Mouse (Mus musculus): Measurements from ENCODE around the gene Pdzk1ip1. TPM values are rescaled to one million over a fixed set of nuclear protein-coding genes. Genes with fewer than 3 reads are reported as not detected.

The Pdzk1ip1 gene
- total RNA-seq, 2 experiments from 2014 or later: 0.71 to 1.1 TPM

GRCm38 (mm10) chr4:115063518-115064239 lies 24.8 kb upstream of the Pdzk1ip1 start:
- DNase-seq (ENCODE audit: low spot score in 2 of 2): no peak
- intact Hi-C loops (cut with DNase I): no loop called here

GRCm38 (mm10) chr4:115071668-115072067 lies 16.8 kb upstream of the Pdzk1ip1 start:
- DNase-seq (ENCODE audit: low spot score in 2 of 2): no peak
- intact Hi-C loops (cut with DNase I): no loop called here

GRCm38 (mm10) chr4:115074789-115075188 lies 13.7 kb upstream of the Pdzk1ip1 start:
- intact Hi-C loops (cut with DNase I): no loop called here

GRCm38 (mm10) chr4:115075204-115075915 lies 13.1 kb upstream of the Pdzk1ip1 start:
- intact Hi-C loops (cut with DNase I): no loop called here
- DNase-seq (ENCODE audit: low spot score in 2 of 2): no peak

More at GRCm38 (mm10) chr4:115074789-115075188, 13.7 kb upstream of the Pdzk1ip1 start:
- DNase-seq (ENCODE audit: low spot score in 2 of 2): no peak

- no peak for DNase-seq (ENCODE audit: low spot score in 2 of 2)
- intact Hi-C loops (cut with DNase I): no loop called here
These were observed 9.4 kb upstream of the Pdzk1ip1 start for GRCm38 (mm10) chr4:115078892-115079820.

- intact Hi-C loops (cut with DNase I): no loop called here
- no peak for DNase-seq (ENCODE audit: low spot score in 2 of 2)
These were observed 8.6 kb upstream of the Pdzk1ip1 start for GRCm38 (mm10) chr4:115079821-115080349.

- intact Hi-C loops (cut with DNase I): no loop called here
- DNase-seq (ENCODE audit: low spot score in 2 of 2): no peak
These were observed 5.5 kb upstream of the Pdzk1ip1 start for GRCm38 (mm10) chr4:115083031-115083430.

GRCm38 (mm10) chr4:115085522-115086095 lies 2.9 kb upstream of the Pdzk1ip1 start:
- intact Hi-C loops (cut with DNase I): loop anchor here (2.0 kb wide), 2 partner anchors 37 to 47 kb away; no protein-coding TSS in a partner anchor
- peak; percentile 41 to 52 for DNase-seq (ENCODE audit: low spot score in 2 of 2)

- intact Hi-C loops (cut with DNase I): no loop called here
- no peak for DNase-seq (ENCODE audit: low spot score in 2 of 2)
These were observed 2.3 kb upstream of the Pdzk1ip1 start for GRCm38 (mm10) chr4:115086257-115086656.

GRCm38 (mm10) chr4:115086763-115087415 lies 1.6 kb upstream of the Pdzk1ip1 start:
- no peak for DNase-seq (ENCODE audit: low spot score in 2 of 2)
- intact Hi-C loops (cut with DNase I): no loop called here

GRCm38 (mm10) chr4:115090592-115090991 lies 2.1 kb downstream of the Pdzk1ip1 start:
- intact Hi-C loops (cut with DNase I): no loop called here

GRCm38 (mm10) chr4:115091806-115092205 lies 3.3 kb downstream of the Pdzk1ip1 start:
- intact Hi-C loops (cut with DNase I): no loop called here

More at GRCm38 (mm10) chr4:115090592-115090991, 2.1 kb downstream of the Pdzk1ip1 start:
- DNase-seq (ENCODE audit: low spot score in 2 of 2): no peak

GRCm38 (mm10) chr4:115093331-115093864 lies 4.9 kb downstream of the Pdzk1ip1 start:
- DNase-seq (ENCODE audit: low spot score in 2 of 2): no peak
- intact Hi-C loops (cut with DNase I): no loop called here

More at GRCm38 (mm10) chr4:115091806-115092205, 3.3 kb downstream of the Pdzk1ip1 start:
- no peak for DNase-seq (ENCODE audit: low spot score in 2 of 2)

- DNase-seq (ENCODE audit: low spot score in 2 of 2): no peak
- intact Hi-C loops (cut with DNase I): no loop called here
These were observed 5.5 kb downstream of the Pdzk1ip1 start for GRCm38 (mm10) chr4:115094056-115094455.

GRCm38 (mm10) chr4:115095671-115096434 lies 7.3 kb downstream of the Pdzk1ip1 start:
- intact Hi-C loops (cut with DNase I): loop anchor here (5.0 kb wide), 1 partner anchor 99 kb away; no protein-coding TSS in a partner anchor
- no peak for DNase-seq (ENCODE audit: low spot score in 2 of 2)

- intact Hi-C loops (cut with DNase I): loop anchor here (5.0 kb wide), 1 partner anchor 99 kb away; no protein-coding TSS in a partner anchor
- DNase-seq (ENCODE audit: low spot score in 2 of 2): no peak
These were observed 8.1 kb downstream of the Pdzk1ip1 start for GRCm38 (mm10) chr4:115096435-115097145.

- peak in 1 of 2 experiments; percentile 17 for DNase-seq (ENCODE audit: low spot score in 2 of 2)
- intact Hi-C loops (cut with DNase I): loop anchor here (5.0 kb wide), 1 partner anchor 100 kb away; no protein-coding TSS in a partner anchor
These were observed 8.6 kb downstream of the Pdzk1ip1 start for GRCm38 (mm10) chr4:115097146-115097496.
